ENCODE assay signal across 29 mouse cellular contexts in the genomic region with DNA sequence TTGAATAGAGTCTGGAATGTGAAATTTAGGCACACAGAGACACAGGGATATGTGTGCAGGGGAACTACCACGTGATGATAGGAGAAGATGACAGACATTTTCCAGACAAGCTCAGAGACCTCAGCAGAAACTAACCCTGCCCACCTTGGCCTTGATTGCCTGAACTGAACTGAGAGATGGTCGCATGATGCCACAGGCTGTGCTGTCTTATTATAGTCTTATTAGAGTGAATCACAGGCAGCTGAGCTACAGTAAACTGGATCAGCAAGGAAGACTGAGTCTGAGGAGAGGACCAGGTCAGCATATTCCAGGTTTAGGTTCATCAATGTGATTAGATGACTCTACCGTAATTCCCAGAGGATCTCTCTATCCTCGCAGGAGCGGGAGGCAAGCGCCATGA. TPM values are rescaled to one million over a fixed set of nuclear protein-coding genes. Genes with fewer than 3 reads are reported as not detected.
DNase-seq lines count a peak whose midpoint lies in the region; ATAC-seq lines count a peak whose summit lies in the region.
"Had no signal": no experiment of that assay in that cellular context is flagged by ENCODE, and none has a peak within 500 bp of the region (broad histone marks: within the 10 kb centered on the region; RNA-seq: fewer than 3 reads in every experiment).

No protein-coding gene starts in this region.

- ATAC-seq in heart, embryonic 12.5 days (ENCODE audit: insufficient number of reproducible peaks, low FRiP score): no peak
- no peak for ATAC-seq in intestine, embryonic 15.5 days
- ATAC-seq in intestine, embryonic 16.5 days: no peak
- no peak for ATAC-seq in midbrain, embryonic 11.5 days (ENCODE audit: low FRiP score)
- ATAC-seq: activated CD4-positive, CD25-positive, alpha-beta regulatory T cell, adult 4 months; CD4-positive, CD25-positive, alpha-beta regulatory T cell, adult 4 months; Patski had no signal

- H3K27ac ChIP-seq in heart, embryonic 12.5 days (ENCODE audit: poor library complexity, severe bottlenecking): no peak overlapping the region
- H3K27ac ChIP-seq in intestine, embryonic 15.5 days: no peak overlapping the region
- H3K27ac ChIP-seq in intestine, embryonic 16.5 days (ENCODE audit: low read length): no peak overlapping the region
- no peak overlapping the region for H3K27ac ChIP-seq in midbrain, embryonic 11.5 days (ENCODE audit: low read depth, low read length)
- no peak overlapping the region for H3K27ac ChIP-seq in midbrain, embryonic 10.5 days (replicated peaks)

- no peak overlapping the region for H3K4me3 ChIP-seq in heart, embryonic 12.5 days
- no peak overlapping the region for H3K4me3 ChIP-seq in intestine, embryonic 15.5 days (replicated peaks)
- no peak overlapping the region for H3K4me3 ChIP-seq in intestine, embryonic 16.5 days (ENCODE audit: low read length)
- H3K4me3 ChIP-seq in midbrain, embryonic 11.5 days (ENCODE audit: low read depth, low read length): no peak overlapping the region
- no peak overlapping the region for H3K4me3 ChIP-seq in midbrain, embryonic 10.5 days

- peak; percentile 76 for DNase-seq in heart, adult 11 months
- DNase-seq in midbrain, embryonic 11.5 days (ENCODE audit: low spot score, missing footprints): peak; percentile 54
- DNase-seq in midbrain, embryonic 10.5 days (ENCODE audit: low spot score): no peak
- peak; percentile 53 for DNase-seq in MN1 (ENCODE audit: low spot score)
- DNase-seq in gastrocnemius, adult 8-10 months (ENCODE audit: low spot score in 2 of 2): no peak
- DNase-seq: adrenal gland, adult 2 months; adrenal gland, adult 8-10 months; adrenal gland, postnatal 10 days; adrenal gland, postnatal 14 days; adrenal gland, postnatal 25 days; adrenal gland, postnatal 36 days; B cell, adult 2 months; cerebellum, adult 11 months; cerebellum, adult 11-12 months; cerebellum, adult 18-20 months had no signal

- 80% methylated on average over 6 of the region's 6 CpGs for WGBS in heart, embryonic 12.5 days
- 76% methylated on average over 6 of the region's 6 CpGs for WGBS in intestine, embryonic 15.5 days
- WGBS in intestine, embryonic 16.5 days: 76% methylated on average over 6 of the region's 6 CpGs
- WGBS in midbrain, embryonic 11.5 days: 87% methylated on average over 6 of the region's 6 CpGs
- WGBS in midbrain, embryonic 10.5 days: 91% methylated on average over 6 of the region's 6 CpGs

- no peak overlapping the region for H3K4me2 ChIP-seq in heart, embryonic 12.5 days
- H3K4me2 ChIP-seq in intestine, embryonic 15.5 days (replicated peaks): 0 out of 2 replicates have a peak overlapping the region, but pooled peaks have one; percentile 1
- no peak overlapping the region for H3K4me2 ChIP-seq in intestine, embryonic 16.5 days (ENCODE audit: low read depth, low read length)
- H3K4me2 ChIP-seq in midbrain, embryonic 11.5 days: no peak overlapping the region

- H3K9ac ChIP-seq in heart, embryonic 12.5 days: no peak overlapping the region
- H3K9ac ChIP-seq in intestine, embryonic 15.5 days: no peak overlapping the region
- H3K9ac ChIP-seq in intestine, embryonic 16.5 days (ENCODE audit: low read depth, low read length): no peak overlapping the region
- H3K9ac ChIP-seq in midbrain, embryonic 11.5 days (ENCODE audit: low read length): no peak overlapping the region

- H3K4me1 ChIP-seq in heart, embryonic 12.5 days (replicated peaks): peaks cover 2% of the 10 kb centered on the region; the same call in 1 of the 2 replicates
- no peaks in the 10 kb centered on the region; the same call in 1 of the 2 replicates for H3K4me1 ChIP-seq in intestine, embryonic 15.5 days (replicated peaks)
- H3K4me1 ChIP-seq in intestine, embryonic 16.5 days (ENCODE audit: control insufficient read depth, insufficient read depth, low read length): no peaks in the 10 kb centered on the region
- peaks cover 7% of the 10 kb centered on the region for H3K4me1 ChIP-seq in midbrain, embryonic 11.5 days (ENCODE audit: control insufficient read depth, insufficient read depth, low read length)
- H3K4me1 ChIP-seq in midbrain, embryonic 10.5 days: peaks cover 16% of the 10 kb centered on the region

- 0 out of 2 replicates have a peak, but pooled peaks cover 3% of the 10 kb centered on the region for H3K9me3 ChIP-seq in heart, embryonic 12.5 days (replicated peaks)
- H3K9me3 ChIP-seq in intestine, embryonic 15.5 days: no peaks in the 10 kb centered on the region
- H3K9me3 ChIP-seq in intestine, embryonic 16.5 days (ENCODE audit: control insufficient read depth, low read length): no peaks in the 10 kb centered on the region
- H3K9me3 ChIP-seq in midbrain, embryonic 11.5 days (ENCODE audit: control insufficient read depth, low read length): no peaks in the 10 kb centered on the region
- no peaks in the 10 kb centered on the region for H3K9me3 ChIP-seq in midbrain, embryonic 10.5 days (replicated peaks)
- H3K9me3 ChIP-seq: G1E had no signal

- no peaks in the 10 kb centered on the region for H3K36me3 ChIP-seq in heart, embryonic 12.5 days
- no peaks in the 10 kb centered on the region for H3K36me3 ChIP-seq in intestine, embryonic 15.5 days
- no peaks in the 10 kb centered on the region for H3K36me3 ChIP-seq in intestine, embryonic 16.5 days (ENCODE audit: control insufficient read depth, insufficient read depth, low read length)
- no peaks in the 10 kb centered on the region for H3K36me3 ChIP-seq in midbrain, embryonic 11.5 days (ENCODE audit: control insufficient read depth, insufficient read depth, low read length)
- H3K36me3 ChIP-seq in midbrain, embryonic 10.5 days: no peaks in the 10 kb centered on the region
- H3K36me3 ChIP-seq: G1E had no signal

- no peaks in the 10 kb centered on the region for H3K27me3 ChIP-seq in heart, embryonic 12.5 days (replicated peaks)
- no peaks in the 10 kb centered on the region for H3K27me3 ChIP-seq in intestine, embryonic 15.5 days (replicated peaks)
- H3K27me3 ChIP-seq in intestine, embryonic 16.5 days (replicated peaks; ENCODE audit: control insufficient read depth, insufficient read depth, low read length): no peaks in the 10 kb centered on the region
- H3K27me3 ChIP-seq in midbrain, embryonic 11.5 days (ENCODE audit: control insufficient read depth, insufficient read depth, low read length): no peaks in the 10 kb centered on the region
- no peaks in the 10 kb centered on the region for H3K27me3 ChIP-seq in midbrain, embryonic 10.5 days (ENCODE audit: low read depth, poor library complexity, severe bottlenecking)
- H3K27me3 ChIP-seq: CH12.LX had no signal

RNA-seq across cellular contexts. Expression of a gene that starts 9.2 kb away (rescaled TPM):
- polyA plus RNA-seq in heart, embryonic 12.5 days (2016; fragmentation: Nextera tagmentation; extraction: Ambion mirVana): 1.9 and 3.1 TPM in 2 replicates
- 4.5 and 4.6 TPM in 2 replicates for polyA plus RNA-seq in intestine, embryonic 15.5 days (2015; fragmentation: Nextera tagmentation; extraction: Ambion mirVana)
- polyA plus RNA-seq in intestine, embryonic 16.5 days (2015; fragmentation: Nextera tagmentation; extraction: Ambion mirVana): 4.5 and 5.0 TPM in 2 replicates
- 2.6 and 3.4 TPM in 2 replicates for polyA plus RNA-seq in midbrain, embryonic 11.5 days (2014; fragmentation: Nextera tagmentation; extraction: Ambion mirVana)
- 3.6 and 4.3 TPM in 2 replicates for polyA plus RNA-seq in midbrain, embryonic 10.5 days (2016; fragmentation: Nextera tagmentation; extraction: Ambion mirVana)
- total RNA-seq in gastrocnemius, adult 8-10 months (2022): 1 to 10 TPM in 3 of 4 experiments, under 1 TPM in 1; 0.94 to 2.3 (median 1.6) TPM
- total RNA-seq: CH12.LX, MEL had no signal
- polyA plus RNA-seq: activated CD4-positive, CD25-positive, alpha-beta regulatory T cell, adult 4 months; CD4-positive, CD25-positive, alpha-beta regulatory T cell, adult 4 months; G1E had no signal

RNA-seq across cellular contexts. Expression of a gene that starts 20.4 kb away (rescaled TPM):
- polyA plus RNA-seq in heart, embryonic 12.5 days (2016; fragmentation: Nextera tagmentation; extraction: Ambion mirVana): 0.20 TPM in 1 of 2 replicates, not detected in the other
- polyA plus RNA-seq in intestine, embryonic 15.5 days (2015; fragmentation: Nextera tagmentation; extraction: Ambion mirVana): not detected in 2 replicates
- polyA plus RNA-seq in intestine, embryonic 16.5 days (2015; fragmentation: Nextera tagmentation; extraction: Ambion mirVana): 0.18 TPM in 1 of 2 replicates, not detected in the other
- polyA plus RNA-seq in midbrain, embryonic 11.5 days (2014; fragmentation: Nextera tagmentation; extraction: Ambion mirVana): not detected in 2 replicates
- 0.10 and 0.16 TPM in 2 replicates for polyA plus RNA-seq in midbrain, embryonic 10.5 days (2016; fragmentation: Nextera tagmentation; extraction: Ambion mirVana)
- total RNA-seq in gastrocnemius, adult 8-10 months (2022): not detected
- total RNA-seq: adrenal gland, adult 18-20 months; adrenal gland, adult 2 months; adrenal gland, adult 8-10 months; adrenal gland, postnatal 10 days; adrenal gland, postnatal 14 days; adrenal gland, postnatal 25 days; adrenal gland, postnatal 36 days; adrenal gland, postnatal 4 days; CH12.LX; ES-E14; G1E; MEL had no signal
- polyA plus RNA-seq: activated CD4-positive, CD25-positive, alpha-beta regulatory T cell, adult 4 months; adrenal gland, adult 2 months; brain, embryonic 14.5 days; C2C12; CD4-positive, CD25-positive, alpha-beta regulatory T cell, adult 4 months; G1E; Patski had no signal

Comparison
In these comparisons a context has a peak if more than half of its experiments do, and no peak if none do; other contexts are left out.
1. DNase-seq: peak in heart, adult 11 months (single experiment), midbrain, embryonic 11.5 days (single experiment) and MN1 (single experiment); none in midbrain, embryonic 10.5 days (single experiment) and gastrocnemius, adult 8-10 months (0 of 2).